Mouse (Mus musculus) lung, embryonic 14.5 days (tissue): ENCODE results near the gene Orai3. TPM values are rescaled to one million over a fixed set of nuclear protein-coding genes. Genes with fewer than 3 reads are reported as not detected.
A peak's percentile ranks its signal among the peaks of the same experiment; 100 is the strongest.

Experiments
- ATAC-seq: fragments of 200-750 bp; cut with Nextera tagmentation; 2 replicates; pipeline ENCODE4 v1.8.0; 2017; ENCODE audit warnings: mild to moderate bottlenecking, moderate TSS enrichment, moderate library complexity; ENCODE audit not compliant: insufficient read depth
- DNase-seq: peaks from one replicate; pipeline ENCODE4 v3.0.0-alpha.2; 2015
- H3K27ac ChIP-seq: fragments of 300-500 bp; sonication (generic); 2 replicates; pipeline ENCODE4 v1.5.1; 2014; ENCODE audit warnings: low read depth, mild to moderate bottlenecking, moderate library complexity
- H3K27me3 ChIP-seq: fragments of 300-500 bp; sonication (generic); 2 replicates; pipeline ENCODE4 v1.6.1; 2014; ENCODE audit warnings: low read length, control low read depth; ENCODE audit not compliant: insufficient read depth
- H3K36me3 ChIP-seq: fragments of 300-500 bp; sonication (generic); 2 replicates; pipeline ENCODE4 v1.6.1; 2014; ENCODE audit warnings: control low read depth; ENCODE audit not compliant: insufficient read depth
- H3K4me1 ChIP-seq: fragments of 300-500 bp; sonication (generic); 2 replicates; pipeline ENCODE4 v1.6.1; 2014; ENCODE audit warnings: antibody characterized with exemption, control low read depth; ENCODE audit not compliant: insufficient read depth
- H3K4me2 ChIP-seq: fragments of 300-500 bp; sonication (generic); 2 replicates; pipeline ENCODE4 v1.6.1; 2014; ENCODE audit warnings: mild to moderate bottlenecking
- H3K4me3 ChIP-seq: fragments of 300-500 bp; sonication (generic); 2 replicates; pipeline ENCODE4 v1.5.1; 2014; ENCODE audit warnings: low read depth, low read length
- H3K9ac ChIP-seq: fragments of 300-500 bp; sonication (generic); 2 replicates; pipeline ENCODE4 v1.6.1; 2014
- H3K9me3 ChIP-seq: fragments of 300-500 bp; sonication (generic); 2 replicates; pipeline ENCODE4 v1.6.1; 2016; ENCODE audit warnings: low read depth, low read length, control low read depth
- CTCF ChIP-seq: IDR thresholded peaks from 2 replicates; pipeline ENCODE4 v1.5.1; 2016; ENCODE audit warnings: antibody characterized with exemption, low read depth
- WGBS: fragments of 180-500 bp; shearing (Covaris S2); extraction: QIAGEN DNeasy Blood & Tissue Kit; methylation state at CpG from one replicate; pipeline ENCODE4 v1.1.7; 2014; 5-methylcytosine and 5-hydroxymethylcytosine counted together
- polyA plus RNA-seq: library from polyadenylated mRNA; unstranded; fragments of >200 nt; fragmentation: Nextera tagmentation; extraction: Ambion mirVana; gene quantifications from 2 replicates; pipeline ENCODE4 v1.2.1, GENCODE M21; 2014

The Orai3 gene
- polyA plus RNA-seq, 1 experiment from 2014 or later: 21.8 TPM

GRCm38 (mm10) chr7:127776426-127776825 is 6.8 kb downstream of the Orai3 start, which contains the start of gene Setd1a:
Gene Setd1a (plus strand): TSS chr7:127776670.
- no peaks in the 10 kb centered on the region for H3K27me3 ChIP-seq
- peak; percentile 64 for ATAC-seq
- H3K4me2 ChIP-seq: peak within 1 kb of the TSS; percentile 85
- H3K9ac ChIP-seq: peak within 1 kb of the TSS; percentile 90
- under 1% methylated on average over 23 of the region's 23 CpGs for WGBS
- no peak for TF ChIP-seq CTCF
- H3K4me1 ChIP-seq: no peaks in the 10 kb centered on the region
- peak within 1 kb of the TSS; percentile 94 for H3K4me3 ChIP-seq
- H3K27ac ChIP-seq: peak within 1 kb of the TSS; percentile 99
- H3K9me3 ChIP-seq: no peaks in the 10 kb centered on the region
- peak; percentile 95 for DNase-seq
- peaks cover 41% of the 10 kb centered on the region for H3K36me3 ChIP-seq

GRCm38 (mm10) chr7:127776878-127777473 is 7.4 kb downstream of the Orai3 start:
- no peaks in the 10 kb centered on the region for H3K9me3 ChIP-seq
- peak overlapping the region; percentile 85 for H3K4me2 ChIP-seq
- H3K27me3 ChIP-seq: no peaks in the 10 kb centered on the region
- no peaks in the 10 kb centered on the region for H3K4me1 ChIP-seq
- ATAC-seq (peak; percentile 92), DNase-seq (peak; percentile 98)
- H3K9ac ChIP-seq: peak overlapping the region; percentile 90
- peaks cover 46% of the 10 kb centered on the region for H3K36me3 ChIP-seq
- TF ChIP-seq CTCF: no peak
- peak overlapping the region; percentile 94 for H3K4me3 ChIP-seq
- WGBS: under 1% methylated on average over 64 of the region's 70 CpGs
- peak overlapping the region; percentile 99 for H3K27ac ChIP-seq

GRCm38 (mm10) chr7:127777474-127778266 is 8.1 kb downstream of the Orai3 start:
- DNase-seq (peak; percentile 51), ATAC-seq (peak; percentile 45)
- TF ChIP-seq CTCF: no peak
- 1% methylated on average over 66 of the region's 66 CpGs for WGBS
- peaks cover 53% of the 10 kb centered on the region for H3K36me3 ChIP-seq
- H3K4me2 ChIP-seq: peak overlapping the region; percentile 85
- no peaks in the 10 kb centered on the region for H3K9me3 ChIP-seq
- H3K27me3 ChIP-seq: no peaks in the 10 kb centered on the region
- no peaks in the 10 kb centered on the region for H3K4me1 ChIP-seq
- H3K9ac ChIP-seq: peak overlapping the region; percentile 90
- peak overlapping the region; percentile 99 for H3K27ac ChIP-seq
- H3K4me3 ChIP-seq: peak overlapping the region; percentile 94

DNA sequence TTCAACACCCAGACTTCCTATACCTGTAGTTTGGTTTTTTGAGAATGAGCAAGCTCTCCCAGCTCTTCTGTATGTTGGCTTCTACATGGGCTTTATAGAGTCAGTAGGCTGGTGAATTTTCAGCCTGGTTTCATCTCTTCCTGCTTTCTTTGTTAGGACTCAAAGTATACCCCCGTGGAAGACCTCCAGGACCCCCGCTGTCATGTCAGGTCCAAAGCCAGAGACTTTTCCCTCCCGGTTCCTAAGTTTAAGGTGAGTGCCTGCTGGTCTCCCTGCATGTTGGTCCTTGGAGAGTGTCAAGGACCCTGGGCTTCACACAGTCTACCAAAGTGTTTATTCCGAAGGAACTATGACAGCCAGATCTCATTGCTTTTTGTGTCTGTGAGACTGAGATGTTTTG is 8.7 kb downstream of the Orai3 start:
- ATAC-seq: no peak
- H3K4me3 ChIP-seq: peak overlapping the region; percentile 94
- no peaks in the 10 kb centered on the region for H3K9me3 ChIP-seq
- H3K27me3 ChIP-seq: no peaks in the 10 kb centered on the region
- H3K27ac ChIP-seq: no peak overlapping the region; the same call in 1 of the 2 replicates
- H3K4me2 ChIP-seq: peak overlapping the region; percentile 85
- H3K9ac ChIP-seq: peak overlapping the region; percentile 90
- TF ChIP-seq CTCF: no peak
- DNase-seq: no peak
- H3K36me3 ChIP-seq: peaks cover 58% of the 10 kb centered on the region
- WGBS: 74% methylated on average over 4 of the region's 4 CpGs
- H3K4me1 ChIP-seq: no peaks in the 10 kb centered on the region

- no peak within 1 kb of the TSS for H3K9ac ChIP-seq
These were observed 15.7 kb downstream of the Orai3 start, which contains the start of gene Gm49388 for GRCm38 (mm10) chr7:127785308-127785707. Gene Gm49388 (plus strand): TSS chr7:127785608.

GRCm38 (mm10) chr7:127797076-127797845 is 27.6 kb downstream of the Orai3 start:
- DNase-seq: no peak
- peaks cover 89% of the 10 kb centered on the region for H3K36me3 ChIP-seq
- H3K27me3 ChIP-seq: no peaks in the 10 kb centered on the region
- no peak overlapping the region for H3K4me3 ChIP-seq
- H3K9me3 ChIP-seq: no peaks in the 10 kb centered on the region
- H3K4me1 ChIP-seq: peaks cover 5% of the 10 kb centered on the region; the same call in 1 of the 2 replicates
- H3K4me2 ChIP-seq: no peak overlapping the region
- TF ChIP-seq CTCF: no peak
- H3K9ac ChIP-seq: no peak overlapping the region
- 86% methylated on average over 23 of the region's 23 CpGs for WGBS
- no peak for ATAC-seq
- no peak overlapping the region for H3K27ac ChIP-seq

More at GRCm38 (mm10) chr7:127785308-127785707, 15.7 kb downstream of the Orai3 start, which contains the start of gene Gm49388:
- Histone ChIP-seq H3K27ac (no peak within 1 kb of the TSS), H3K4me1 (no peaks in the 10 kb centered on the region), H3K4me3 (no peak within 1 kb of the TSS), H3K4me2 (no peak within 1 kb of the TSS), H3K9me3 (no peaks in the 10 kb centered on the region), H3K36me3 (peaks cover 97% of the 10 kb centered on the region), H3K27me3 (no peaks in the 10 kb centered on the region)
- ATAC-seq: no peak
- no peak for TF ChIP-seq CTCF
- no peak for DNase-seq
- WGBS: 94% methylated on average over 7 of the region's 7 CpGs

DNA sequence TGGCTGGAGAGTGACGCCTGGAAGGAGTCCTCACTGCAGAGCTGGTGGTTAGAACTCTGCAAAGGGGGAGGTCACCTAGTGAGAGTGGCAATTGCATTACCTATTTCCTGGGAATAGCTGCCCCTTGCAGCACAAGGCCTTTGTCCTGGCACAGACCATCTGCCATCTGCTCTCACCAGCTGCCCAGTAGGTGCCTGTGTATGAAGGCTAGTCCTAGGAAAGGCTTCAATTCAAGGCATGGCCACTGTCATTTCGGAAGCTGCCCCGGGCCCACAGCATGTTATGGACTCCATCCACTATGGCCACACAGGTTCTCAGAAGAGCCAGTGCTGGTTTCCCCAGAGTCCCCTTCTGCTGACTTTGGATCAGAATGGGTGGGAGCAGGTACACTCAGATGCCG is 29.0 kb downstream of the Orai3 start:
- no peak overlapping the region for H3K4me2 ChIP-seq
- H3K9me3 ChIP-seq: no peaks in the 10 kb centered on the region
- TF ChIP-seq CTCF: no peak
- 93% methylated on average over 4 of the region's 4 CpGs for WGBS
- no peak overlapping the region for H3K27ac ChIP-seq
- DNase-seq (no peak), ATAC-seq (no peak)
- no peak overlapping the region for H3K4me3 ChIP-seq
- peaks cover 83% of the 10 kb centered on the region for H3K36me3 ChIP-seq
- H3K27me3 ChIP-seq: no peaks in the 10 kb centered on the region
- no peak overlapping the region for H3K9ac ChIP-seq
- peaks cover 5% of the 10 kb centered on the region; the same call in 1 of the 2 replicates for H3K4me1 ChIP-seq
